Mouse (Mus musculus): ENCODE results near the gene Slc25a1.

- TF ChIP-seq CTCF (IDR thresholded peaks at IDR 0.05; ENCODE audit: low read depth, low read length) (no peak), POLR2A (IDR thresholded peaks at IDR 0.05; ENCODE audit: insufficient read depth, low read length) (no peak), EP300 (IDR thresholded peaks at IDR 0.05; ENCODE audit: insufficient read depth, low read depth, low read length) (no peak)
Observed at GRCm38 (mm10) chr16:17914307-17915249, 13.4 kb downstream of the Slc25a1 start, which contains the start of gene Gsc2.

All from ES-Bruce4 (cell line).